Mouse (Mus musculus): Measurements from ENCODE around the gene Gimap8.

DNA sequence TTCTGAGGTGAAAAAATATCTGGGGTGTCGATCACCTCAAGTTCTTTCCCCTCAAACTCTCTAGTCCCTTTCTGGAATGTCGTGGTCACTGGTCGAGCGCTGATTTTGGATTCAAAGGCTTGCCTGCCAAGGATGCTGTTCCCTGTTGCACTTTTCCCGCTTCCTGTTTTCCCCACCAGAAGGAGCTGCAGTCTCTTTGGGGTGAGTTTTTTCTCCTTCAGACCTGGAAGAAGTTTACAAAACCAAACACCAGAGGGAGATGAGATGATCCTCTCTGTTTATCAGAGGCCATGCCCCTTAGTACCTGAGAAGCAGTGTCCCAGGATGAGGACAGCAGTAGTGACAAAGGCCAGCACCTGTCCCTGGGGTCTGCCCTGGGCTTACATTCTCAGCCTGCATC lies 55.6 kb downstream of the Gimap8 start:
- TF ChIP-seq POLR2A (IDR thresholded peaks at IDR 0.05; ENCODE audit: control insufficient read depth, low read depth, low read length) (no peak), CTCF (IDR thresholded peaks at IDR 0.05; ENCODE audit: control insufficient read depth, insufficient read depth, insufficient replicate concordance, low read depth, low read length) (no peak)
